Mouse (Mus musculus) lung, postnatal 0 days (tissue): Measurements from ENCODE around the gene Kifc3.

Experiments
- CTCF ChIP-seq: IDR thresholded peaks from 2 replicates; pipeline ENCODE4 v1.5.1; 2016; ENCODE audit warnings: antibody characterized with exemption, mild to moderate bottlenecking
- EP300 ChIP-seq: IDR thresholded peaks from 2 replicates; pipeline ENCODE4 v1.6.1; 2016; ENCODE audit warnings: antibody characterized with exemption, mild to moderate bottlenecking, control low read depth

DNA sequence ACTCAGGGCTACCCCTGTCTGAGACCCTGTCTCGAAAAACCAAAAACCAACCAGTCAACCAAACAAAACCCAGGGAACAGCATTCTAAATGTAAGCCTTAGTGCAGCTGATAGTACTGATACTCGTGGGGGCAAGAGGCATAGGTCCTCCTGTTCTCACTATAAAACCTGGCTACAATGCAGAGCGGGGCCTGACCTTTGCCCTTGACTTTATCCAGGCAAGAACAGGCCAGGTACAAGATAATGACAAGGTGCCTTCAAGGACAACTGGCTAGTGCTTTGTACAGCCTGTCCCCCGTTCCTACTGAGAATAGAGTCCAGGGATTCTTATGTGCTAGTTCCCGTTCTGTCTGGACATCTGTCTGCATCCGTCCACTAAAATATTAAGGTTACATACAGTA, 25.6 kb downstream of the Kifc3 start:
- TF ChIP-seq CTCF (no peak), EP300 (no peak)
